Mouse (Mus musculus): Measurements from ENCODE around the gene Ccdc116. TPM values are rescaled to one million over a fixed set of nuclear protein-coding genes. Genes with fewer than 3 reads are reported as not detected.
"Not testable (repeated sequence)": the region's sequence is repeated elsewhere in the genome, so short reads cannot be mapped to it uniquely, and the experiment has no call there.

Gene Ccdc116
- 2.3 and 2.5 TPM in 2 replicates for polyA plus RNA-seq (2015; fragmentation: Nextera tagmentation; extraction: Ambion mirVana)

GRCm38 (mm10) chr16:17146772-17147235, at the start of gene Ccdc116:
Gene Ccdc116, minus strand, starts transcription at chr16:17147229.
- H3K4me1 ChIP-seq (replicated peaks), result peaks cover 17% of the 10 kb centered on the region
- H3K27ac ChIP-seq (replicated peaks), result peak within 1 kb of the TSS; percentile 78
- H3K4me3 ChIP-seq, result peak within 1 kb of the TSS; percentile 66
- ATAC-seq (ENCODE audit: low read depth), result peak; percentile 90
- peak within 1 kb of the TSS; percentile 70 for H3K9ac ChIP-seq
- peaks cover 14% of the 10 kb centered on the region for H3K36me3 ChIP-seq
- peaks cover 7% of the 10 kb centered on the region for H3K27me3 ChIP-seq
- WGBS, result under 1% methylated on average over 34 of the region's 34 CpGs
- H3K4me2 ChIP-seq, result peak within 1 kb of the TSS; percentile 95
- H3K9me3 ChIP-seq, result no peaks in the 10 kb centered on the region

GRCm38 (mm10) chr16:17193823-17194222, 46.8 kb upstream of the Ccdc116 start:
- Histone ChIP-seq H3K9me3 (no peaks in the 10 kb centered on the region), H3K4me3 (no peak overlapping the region), H3K9ac (no peak overlapping the region), H3K4me1 (replicated peaks) (no peaks in the 10 kb centered on the region), H3K4me2 (no peak overlapping the region), H3K27me3 (no peaks in the 10 kb centered on the region), H3K36me3 (0 out of 2 replicates have a peak, but pooled peaks cover 6% of the 10 kb centered on the region), H3K27ac (replicated peaks) (no peak overlapping the region)
- ATAC-seq (ENCODE audit: low read depth), result no peak
- WGBS, result 96% methylated on average over 4 of the region's 4 CpGs

- Histone ChIP-seq H3K27ac (replicated peaks) (no peak overlapping the region), H3K9me3 (no peaks in the 10 kb centered on the region), H3K4me3 (no peak overlapping the region), H3K27me3 (no peaks in the 10 kb centered on the region), H3K36me3 (peaks cover 14% of the 10 kb centered on the region; the same call in 1 of the 2 replicates), H3K4me1 (replicated peaks) (no peaks in the 10 kb centered on the region), H3K4me2 (no peak overlapping the region), H3K9ac (no peak overlapping the region)
- ATAC-seq (ENCODE audit: low read depth), result no peak
Observed at GRCm38 (mm10) chr16:17185475-17185874, 38.4 kb upstream of the Ccdc116 start.

GRCm38 (mm10) chr16:17183003-17183402, 36.0 kb upstream of the Ccdc116 start:
- Histone ChIP-seq H3K9ac (no peak overlapping the region), H3K36me3 (peaks cover 20% of the 10 kb centered on the region; the same call in 1 of the 2 replicates), H3K4me2 (no peak overlapping the region), H3K4me1 (replicated peaks) (no peaks in the 10 kb centered on the region), H3K4me3 (no peak overlapping the region), H3K9me3 (no peaks in the 10 kb centered on the region), H3K27ac (replicated peaks) (no peak overlapping the region), H3K27me3 (no peaks in the 10 kb centered on the region)
- 84% methylated on average over 3 of the region's 3 CpGs for WGBS
- ATAC-seq (ENCODE audit: low read depth), result no peak

- Histone ChIP-seq H3K4me2 (no peak overlapping the region), H3K9ac (no peak overlapping the region), H3K36me3 (peaks cover 25% of the 10 kb centered on the region; the same call in 1 of the 2 replicates), H3K9me3 (no peaks in the 10 kb centered on the region), H3K4me3 (no peak overlapping the region), H3K4me1 (replicated peaks) (no peaks in the 10 kb centered on the region), H3K27ac (replicated peaks) (no peak overlapping the region), H3K27me3 (no peaks in the 10 kb centered on the region)
- 89% methylated on average over 2 of the region's 2 CpGs for WGBS
- ATAC-seq (ENCODE audit: low read depth), result no peak
Observed at GRCm38 (mm10) chr16:17182136-17182535, 35.1 kb upstream of the Ccdc116 start.

GRCm38 (mm10) chr16:17181382-17181781, 34.4 kb upstream of the Ccdc116 start:
- ATAC-seq (ENCODE audit: low read depth), result no peak
- WGBS, result 91% methylated on average over 4 of the region's 4 CpGs

GRCm38 (mm10) chr16:17179706-17180105, 32.7 kb upstream of the Ccdc116 start:
- Histone ChIP-seq H3K9ac (no peak overlapping the region), H3K9me3 (no peaks in the 10 kb centered on the region), H3K27me3 (no peaks in the 10 kb centered on the region), H3K4me3 (no peak overlapping the region), H3K36me3 (peaks cover 25% of the 10 kb centered on the region), H3K27ac (replicated peaks) (no peak overlapping the region), H3K4me1 (replicated peaks) (no peaks in the 10 kb centered on the region), H3K4me2 (no peak overlapping the region)
- no peak for ATAC-seq (ENCODE audit: low read depth)
- WGBS, result 88% methylated on average over 3 of the region's 3 CpGs

More at GRCm38 (mm10) chr16:17181382-17181781, 34.4 kb upstream of the Ccdc116 start:
- Histone ChIP-seq H3K9me3 (no peaks in the 10 kb centered on the region), H3K27ac (replicated peaks) (no peak overlapping the region), H3K4me3 (no peak overlapping the region), H3K9ac (no peak overlapping the region), H3K36me3 (peaks cover 21% of the 10 kb centered on the region; the same call in 1 of the 2 replicates), H3K4me1 (replicated peaks) (no peaks in the 10 kb centered on the region), H3K27me3 (no peaks in the 10 kb centered on the region), H3K4me2 (no peak overlapping the region)

- ATAC-seq (ENCODE audit: low read depth), result no peak
- H3K36me3 ChIP-seq, result peaks cover 37% of the 10 kb centered on the region
- no peaks in the 10 kb centered on the region for H3K4me1 ChIP-seq (replicated peaks)
- no peak overlapping the region for H3K27ac ChIP-seq (replicated peaks)
- H3K4me3 ChIP-seq, result no peak overlapping the region
- no peak overlapping the region for H3K9ac ChIP-seq
- WGBS, result 100% methylated on average over 1 of the region's 1 CpGs
- H3K9me3 ChIP-seq, result no peaks in the 10 kb centered on the region
- no peaks in the 10 kb centered on the region for H3K27me3 ChIP-seq
- H3K4me2 ChIP-seq, result no peak overlapping the region
Observed at GRCm38 (mm10) chr16:17177623-17178170, 30.7 kb upstream of the Ccdc116 start.

- Histone ChIP-seq H3K9me3 (no peaks in the 10 kb centered on the region), H3K4me1 (replicated peaks) (no peaks in the 10 kb centered on the region), H3K4me2 (no peak overlapping the region), H3K4me3 (no peak overlapping the region), H3K27ac (replicated peaks) (no peak overlapping the region), H3K27me3 (no peaks in the 10 kb centered on the region), H3K9ac (no peak overlapping the region), H3K36me3 (peaks cover 53% of the 10 kb centered on the region)
- ATAC-seq (ENCODE audit: low read depth), result no peak
- WGBS, result 94% methylated on average over 2 of the region's 2 CpGs
Observed at GRCm38 (mm10) chr16:17175765-17176164, 28.7 kb upstream of the Ccdc116 start.

- H3K4me1 ChIP-seq (replicated peaks), result no peaks in the 10 kb centered on the region
- H3K36me3 ChIP-seq, result peaks cover 50% of the 10 kb centered on the region
- no peak overlapping the region for H3K4me2 ChIP-seq
- no peak for ATAC-seq (ENCODE audit: low read depth)
- WGBS, result 87% methylated on average over 5 of the region's 5 CpGs
- H3K27me3 ChIP-seq, result no peaks in the 10 kb centered on the region
- no peaks in the 10 kb centered on the region for H3K9me3 ChIP-seq
- H3K9ac ChIP-seq, result no peak overlapping the region
- no peak overlapping the region for H3K4me3 ChIP-seq
- H3K27ac ChIP-seq (replicated peaks), result no peak overlapping the region
Observed at GRCm38 (mm10) chr16:17168049-17168448, 21.0 kb upstream of the Ccdc116 start.

GRCm38 (mm10) chr16:17167179-17167578, 20.1 kb upstream of the Ccdc116 start:
- no peaks in the 10 kb centered on the region for H3K4me1 ChIP-seq (replicated peaks)
- peaks cover 41% of the 10 kb centered on the region for H3K36me3 ChIP-seq
- ATAC-seq (ENCODE audit: low read depth), result no peak
- no peak overlapping the region for H3K4me2 ChIP-seq
- no peaks in the 10 kb centered on the region for H3K9me3 ChIP-seq
- no peak overlapping the region for H3K4me3 ChIP-seq
- H3K27ac ChIP-seq (replicated peaks), result no peak overlapping the region
- no peaks in the 10 kb centered on the region for H3K27me3 ChIP-seq
- H3K9ac ChIP-seq, result no peak overlapping the region

- H3K27ac ChIP-seq (replicated peaks); H3K4me2 ChIP-seq; ATAC-seq (ENCODE audit: low read depth); H3K27me3 ChIP-seq; H3K9me3 ChIP-seq; H3K4me3 ChIP-seq; H3K9ac ChIP-seq; H3K4me1 ChIP-seq (replicated peaks): not testable (repeated sequence)
- WGBS, result 93% methylated on average over 1 of the region's 1 CpGs
- H3K36me3 ChIP-seq, result peaks cover 31% of the 10 kb centered on the region
Observed at GRCm38 (mm10) chr16:17165478-17165877, 18.4 kb upstream of the Ccdc116 start.

- Histone ChIP-seq H3K27ac (replicated peaks) (no peak overlapping the region), H3K9ac (no peak overlapping the region), H3K4me3 (no peak overlapping the region), H3K4me2 (no peak overlapping the region), H3K4me1 (replicated peaks) (no peaks in the 10 kb centered on the region), H3K36me3 (peaks cover 70% of the 10 kb centered on the region), H3K27me3 (no peaks in the 10 kb centered on the region), H3K9me3 (no peaks in the 10 kb centered on the region)
- 91% methylated on average over 2 of the region's 2 CpGs for WGBS
- ATAC-seq (ENCODE audit: low read depth), result no peak
Observed at GRCm38 (mm10) chr16:17154346-17154745, 7.3 kb upstream of the Ccdc116 start.
